Mouse (Mus musculus) cerebellum, adult 9-11 months (tissue): ENCODE data around the gene Cct3.
"Not testable (repeated sequence)": the region's sequence is repeated elsewhere in the genome, so short reads cannot be mapped to it uniquely, and the experiment has no call there.

Experiments
- DNase-seq: peaks from one replicate; pipeline ENCODE4 v3.0.0; 2022

Gene Cct3

DNA sequence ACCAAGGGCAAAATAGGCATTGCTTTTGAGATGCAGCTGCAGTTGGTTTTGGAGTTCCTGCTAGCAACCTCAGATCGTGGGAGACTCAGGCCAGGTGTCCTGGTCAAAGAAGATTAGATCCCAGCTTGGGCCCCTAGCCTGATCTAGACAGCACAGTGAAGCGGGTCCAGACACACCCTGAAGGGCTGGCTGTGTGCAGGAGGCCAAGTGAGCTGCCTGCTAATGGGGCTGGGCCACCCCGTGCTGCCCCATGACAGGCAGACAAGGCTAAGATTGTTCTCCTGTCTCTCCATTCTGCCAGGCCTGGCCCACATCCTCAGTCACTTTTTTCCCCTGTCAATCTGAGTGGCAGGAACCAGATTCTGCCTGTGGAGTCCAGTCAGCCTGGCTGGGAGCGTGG is 66.8 kb downstream of the Cct3 start:
- peak; percentile 51 for DNase-seq

DNA sequence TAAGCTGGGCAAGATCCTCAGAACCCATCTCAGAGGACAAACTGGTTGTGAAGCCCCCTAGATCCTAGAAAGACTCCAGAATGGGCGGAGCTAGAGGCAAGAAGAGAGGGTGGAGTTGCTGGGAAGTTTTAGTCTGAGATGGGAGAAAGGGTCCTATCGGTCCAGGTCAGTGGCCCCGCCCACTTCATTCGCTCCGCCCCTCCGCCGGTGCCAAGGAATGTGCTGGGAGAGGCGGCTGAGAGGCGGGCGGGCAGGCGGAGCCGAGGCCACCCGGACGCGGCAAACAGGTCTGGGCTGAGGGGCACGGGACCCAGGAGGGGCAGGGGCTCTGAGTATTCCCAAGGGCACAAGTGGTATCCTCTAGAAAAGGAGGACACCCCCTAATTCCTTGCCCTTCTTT is 67.4 kb downstream of the Cct3 start, which contains the start of gene Paqr6:
Paqr6 (plus strand) TSS at position 248 of the 400 bp plus-strand sequence.
- peak; percentile 49 for DNase-seq

DNA sequence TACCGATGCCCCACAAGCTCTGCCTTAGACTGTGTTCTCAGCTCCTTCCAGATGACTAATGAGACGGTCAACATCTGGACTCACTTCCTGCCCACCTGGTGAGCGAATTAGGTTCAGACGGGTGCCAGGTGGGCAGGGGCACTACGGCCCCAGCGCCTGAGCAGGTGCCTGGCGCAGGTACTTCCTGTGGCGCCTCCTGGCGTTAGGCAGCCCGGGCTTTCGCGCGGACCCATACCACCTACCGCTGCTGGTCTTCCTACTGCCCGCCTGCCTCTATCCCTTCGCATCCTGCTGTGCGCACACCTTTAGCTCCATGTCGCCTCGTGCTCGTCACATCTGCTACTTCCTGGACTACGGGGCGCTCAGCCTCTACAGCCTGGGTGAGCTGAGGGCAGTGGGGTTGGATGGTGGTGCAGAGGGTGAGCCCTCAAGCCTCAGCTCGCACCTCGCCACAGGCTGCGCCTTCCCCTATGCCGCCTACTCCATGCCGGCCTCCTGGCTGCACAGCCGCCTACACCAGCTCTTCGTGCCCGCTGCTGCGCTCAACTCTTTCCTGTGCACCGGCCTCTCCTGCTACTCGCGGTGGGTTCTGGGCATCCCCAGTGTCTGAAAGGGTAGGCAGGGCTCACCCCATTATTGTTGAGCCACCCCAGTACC is 68.9 kb downstream of the Cct3 start:
- DNase-seq: no peak

DNA sequence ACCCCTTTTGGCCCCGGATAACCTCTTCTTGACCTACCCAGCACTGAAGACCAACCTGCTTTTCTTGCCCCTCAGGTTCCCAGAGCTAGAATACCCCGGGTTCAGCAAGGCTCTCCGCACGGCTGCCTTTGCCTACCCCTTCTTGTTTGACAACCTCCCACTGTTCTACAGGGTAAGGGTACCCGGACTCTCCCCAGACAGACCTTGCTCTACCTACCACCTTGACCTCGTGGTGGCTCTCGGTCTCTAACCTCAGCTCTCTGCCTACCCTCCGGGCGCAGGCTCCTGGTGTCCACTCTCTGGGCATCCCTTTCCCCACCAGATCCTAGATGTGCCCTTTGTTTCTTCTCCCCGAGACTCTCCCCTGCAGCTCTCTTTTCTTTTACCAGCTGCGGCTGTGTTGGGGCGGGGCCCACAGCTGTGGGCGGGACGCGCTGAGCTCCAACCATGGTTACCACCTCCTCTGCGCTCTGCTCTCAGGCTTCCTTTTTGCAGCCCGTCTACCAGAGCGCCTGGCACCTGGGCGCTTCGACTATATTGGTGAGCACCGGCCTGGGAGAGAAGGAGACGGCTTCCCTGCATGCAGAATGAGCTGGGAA is 70.0 kb downstream of the Cct3 start:
- not testable (repeated sequence) for DNase-seq

DNA sequence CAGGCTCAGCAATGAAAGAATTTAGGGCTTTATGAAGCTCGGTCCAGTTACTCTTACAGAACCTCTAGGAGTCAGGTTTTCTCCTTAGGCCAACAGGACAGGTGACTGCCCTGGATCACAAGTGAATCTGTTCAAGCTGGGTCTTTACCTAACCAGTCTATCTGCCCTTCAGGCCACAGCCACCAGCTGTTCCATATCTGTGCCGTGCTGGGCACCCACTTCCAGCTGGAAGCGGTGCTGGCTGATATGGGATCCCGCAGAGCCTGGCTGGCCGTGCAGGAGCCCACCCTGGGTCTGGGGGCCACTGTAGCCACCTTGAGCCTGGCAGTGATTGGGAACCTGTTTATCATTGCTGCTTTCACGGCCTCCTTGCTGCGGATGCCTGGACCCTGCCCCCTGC is 70.6 kb downstream of the Cct3 start:
- DNase-seq: not testable (repeated sequence)

DNA sequence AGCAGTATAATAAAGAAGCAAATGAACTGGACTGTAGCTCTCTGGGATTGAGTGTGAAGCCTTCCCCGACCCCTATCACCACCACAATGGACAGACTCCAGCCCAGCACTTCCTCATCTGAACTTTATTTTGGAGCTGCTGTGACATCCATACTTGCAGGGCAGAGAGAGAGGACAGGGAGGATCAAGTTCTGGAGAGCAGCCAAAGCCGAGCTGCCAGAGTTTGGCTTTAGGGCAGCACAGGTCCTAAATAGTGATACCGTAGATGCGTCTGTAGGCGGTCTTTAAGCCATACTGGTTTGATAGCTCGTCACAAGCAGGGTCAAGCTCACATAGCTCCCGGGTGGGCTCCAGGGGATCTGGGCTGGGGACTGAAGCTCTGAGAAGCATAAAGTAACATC is 71.6 kb downstream of the Cct3 start:
- not testable (repeated sequence) for DNase-seq
